Mouse (Mus musculus): Measurements from ENCODE around the gene Fastk.

DNA sequence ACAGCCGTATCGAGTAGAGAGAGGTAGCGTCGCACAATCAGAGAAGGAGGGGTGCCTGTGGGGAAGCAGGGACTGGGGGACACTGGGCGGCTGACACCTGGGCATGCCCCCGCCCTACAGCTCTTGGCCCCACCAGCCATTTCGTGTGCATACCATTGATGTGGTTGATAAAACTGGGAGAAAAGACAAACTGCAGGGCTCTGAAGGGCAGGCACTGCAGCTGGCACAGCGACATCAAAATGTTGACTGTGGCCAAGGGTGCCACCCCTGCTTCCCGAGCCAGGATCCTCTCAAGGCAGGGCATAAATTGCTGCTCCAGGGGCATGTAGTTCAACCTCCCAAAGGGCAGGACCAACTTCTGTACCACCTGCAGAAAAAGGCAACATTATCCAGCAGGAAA, 3.1 kb downstream of the Fastk start:
- no peak for TF ChIP-seq CTCF (IDR thresholded peaks at IDR 0.05; ENCODE audit: borderline replicate concordance, control insufficient read depth, extremely low read depth, insufficient read depth, low read length, poor library complexity)
- no peak for TF ChIP-seq POLR2A (IDR thresholded peaks at IDR 0.05; ENCODE audit: control insufficient read depth, extremely low read depth, insufficient read depth, low read length, poor library complexity)
